Mouse (Mus musculus) embryo, embryonic 10.5 days (tissue): ENCODE results near the gene Slc24a3.

Experiments used
- DNase-seq: peaks from one replicate; pipeline ENCODE4 v3.0.0-alpha.2; 2015; ENCODE audit warnings: low spot score

Slc24a3 gene

DNA sequence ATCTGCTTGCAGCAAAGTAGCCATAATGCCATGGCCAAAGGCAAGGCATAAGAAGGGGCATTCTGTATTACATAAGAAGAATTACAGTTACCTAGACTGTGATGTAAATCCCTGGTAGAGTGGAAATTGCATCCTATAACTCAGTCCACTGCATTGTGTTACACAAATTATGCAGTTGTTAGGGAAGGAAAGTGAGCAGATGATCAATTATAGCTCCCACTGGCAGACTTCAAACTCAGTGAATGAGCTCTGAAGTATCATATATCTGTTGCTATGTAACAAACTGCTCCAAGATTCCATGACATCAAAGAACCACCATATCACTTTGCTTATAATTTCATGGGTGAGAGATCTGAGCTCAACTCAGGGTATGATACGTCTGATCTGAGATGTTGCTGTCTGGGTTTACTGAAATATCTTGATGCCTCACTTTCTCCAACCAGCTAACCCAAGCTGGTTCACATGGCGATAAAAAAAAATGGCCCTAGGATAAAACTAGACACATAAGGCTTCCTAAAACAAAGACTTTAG is 387.2 kb downstream of the Slc24a3 start:
- DNase-seq: no peak

DNA sequence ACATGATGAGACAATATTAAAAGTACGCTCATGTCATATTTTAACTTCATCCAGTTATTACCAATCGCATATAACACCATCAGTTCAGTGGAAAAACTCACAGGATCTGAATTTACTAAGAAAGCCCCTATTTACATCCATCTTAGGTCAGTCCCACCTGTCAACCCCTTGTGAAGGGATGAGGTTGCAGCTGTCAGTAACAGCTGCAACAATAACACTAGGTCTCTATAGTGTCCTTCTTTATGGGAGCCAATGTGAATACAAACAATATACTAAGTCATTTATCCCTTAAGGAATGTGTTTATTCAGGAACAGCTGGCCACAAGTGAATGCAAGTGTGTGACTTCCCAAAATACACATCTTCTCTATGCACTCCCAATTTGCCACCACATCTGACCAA is 388.2 kb downstream of the Slc24a3 start:
- no peak for DNase-seq

DNA sequence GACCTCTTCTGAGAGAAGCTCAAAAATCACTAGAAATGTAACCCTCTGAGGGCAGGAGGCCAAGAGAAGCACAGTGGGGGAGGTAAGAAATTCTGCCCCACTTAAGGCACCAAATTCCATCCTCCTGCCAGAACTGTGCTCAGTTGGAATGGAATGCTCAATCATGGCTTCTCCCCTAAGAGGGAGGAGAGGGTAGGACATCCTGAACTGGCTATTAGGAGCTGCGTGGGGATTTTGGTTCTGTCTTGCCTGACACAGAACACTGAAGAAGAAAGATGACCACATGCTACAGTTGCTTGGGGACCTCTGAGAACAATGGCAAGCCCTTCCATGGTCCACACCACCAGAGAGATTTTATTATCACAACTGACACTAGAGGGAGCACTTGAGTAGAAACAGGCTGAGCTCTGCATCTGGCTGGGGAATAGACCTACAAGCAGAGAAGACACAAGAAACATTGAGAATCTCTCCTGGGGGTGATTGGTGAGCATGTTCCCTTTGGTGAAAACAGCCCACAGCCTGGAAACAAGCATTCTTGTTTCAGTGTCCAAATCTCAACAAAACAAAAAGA is 389.9 kb downstream of the Slc24a3 start:
- peak; percentile 84 for DNase-seq

DNA sequence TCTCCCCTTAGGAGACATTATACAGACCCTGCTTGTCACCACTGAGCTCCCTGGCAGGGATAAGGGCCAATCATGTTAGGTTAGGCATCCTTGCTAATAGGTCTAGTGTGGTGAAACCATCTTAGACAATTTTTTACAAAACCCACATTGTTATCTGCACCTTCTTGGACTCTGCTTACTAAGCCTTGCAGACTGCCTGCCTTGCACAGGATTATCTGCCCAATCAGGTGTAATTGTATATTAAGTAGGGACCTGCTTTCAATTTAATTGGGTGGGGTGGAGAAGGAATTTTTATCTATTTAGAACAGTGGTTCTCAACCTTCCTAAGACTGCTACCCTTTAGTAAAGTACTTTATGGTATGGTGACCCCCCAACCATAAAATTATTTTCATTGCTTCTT is 394.9 kb downstream of the Slc24a3 start:
- no peak for DNase-seq

DNA sequence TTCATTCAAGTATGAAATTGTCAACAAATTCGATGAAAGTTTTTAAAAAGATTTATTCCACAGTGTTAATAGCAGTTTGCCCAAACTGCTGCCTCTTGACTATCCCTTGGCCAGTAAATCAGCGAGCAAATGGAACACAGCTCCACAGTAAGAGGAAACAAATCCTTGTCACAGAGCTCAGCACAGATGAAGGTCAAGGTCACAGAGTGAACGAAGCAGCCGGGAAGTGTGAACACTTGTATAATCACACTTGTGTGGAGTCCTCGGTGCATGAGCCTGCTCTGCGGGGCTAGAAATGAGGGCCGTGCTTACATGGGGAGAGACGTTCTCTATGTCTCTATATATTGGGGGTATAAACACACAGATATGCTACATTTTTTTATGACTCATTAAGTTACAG is 397.0 kb downstream of the Slc24a3 start:
- DNase-seq: no peak

DNA sequence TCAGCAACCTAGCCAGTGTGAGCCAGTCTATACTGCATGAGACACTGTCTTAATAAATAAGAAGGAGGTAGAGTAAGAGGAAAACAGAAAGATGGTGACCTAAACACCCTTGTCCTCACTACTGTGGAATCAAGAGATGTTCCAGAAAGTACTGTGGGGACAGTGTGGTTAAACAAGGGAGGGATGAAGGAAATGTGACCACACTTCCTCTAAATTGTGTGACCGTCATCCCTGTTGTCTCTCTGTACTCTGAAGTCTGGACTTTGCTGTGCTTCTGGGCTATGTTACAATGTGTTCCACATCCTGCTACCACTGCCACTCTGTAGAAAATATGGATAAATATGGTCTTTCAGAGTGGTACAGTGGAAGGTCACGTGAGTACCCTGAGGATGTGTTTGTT is 399.4 kb downstream of the Slc24a3 start:
- no peak for DNase-seq

DNA sequence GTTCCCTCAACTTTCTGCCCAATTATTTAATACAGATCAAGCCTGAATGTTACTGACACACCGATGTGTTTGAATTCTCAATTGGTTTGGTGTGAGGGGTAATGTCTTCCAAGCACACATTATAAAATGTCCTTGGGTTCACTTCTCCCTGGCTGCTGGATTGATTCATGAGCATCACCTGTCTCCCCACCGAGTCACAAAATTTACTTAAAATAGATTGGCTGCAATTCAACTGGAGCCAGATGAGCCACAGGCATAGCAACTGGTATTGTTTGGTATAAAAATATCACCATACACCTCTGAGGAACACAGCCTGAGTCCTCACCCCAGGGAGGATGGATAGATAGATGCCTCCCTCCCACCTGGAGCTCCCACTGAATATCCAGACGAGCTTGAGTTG is 404.4 kb downstream of the Slc24a3 start:
- no peak for DNase-seq

DNA sequence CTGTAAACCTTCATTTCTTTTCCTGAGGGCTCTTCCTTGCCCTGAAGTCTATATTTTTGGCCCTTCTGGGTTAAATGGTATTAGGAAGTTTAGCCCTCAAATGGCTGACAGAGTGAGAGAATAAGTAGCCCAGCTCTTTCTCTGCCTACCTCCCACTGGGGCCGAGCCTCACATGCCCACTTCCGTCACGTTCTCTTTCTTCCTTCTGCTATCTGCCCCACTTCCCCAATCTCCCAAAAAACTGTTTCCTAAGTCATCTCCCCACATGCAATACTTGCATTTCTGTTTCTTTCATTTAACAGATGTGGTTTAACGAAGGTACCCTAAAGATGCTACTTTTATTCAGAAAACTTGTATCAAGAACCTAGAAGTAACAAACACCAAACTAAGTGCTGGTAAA is 406.6 kb downstream of the Slc24a3 start:
- no peak for DNase-seq

DNA sequence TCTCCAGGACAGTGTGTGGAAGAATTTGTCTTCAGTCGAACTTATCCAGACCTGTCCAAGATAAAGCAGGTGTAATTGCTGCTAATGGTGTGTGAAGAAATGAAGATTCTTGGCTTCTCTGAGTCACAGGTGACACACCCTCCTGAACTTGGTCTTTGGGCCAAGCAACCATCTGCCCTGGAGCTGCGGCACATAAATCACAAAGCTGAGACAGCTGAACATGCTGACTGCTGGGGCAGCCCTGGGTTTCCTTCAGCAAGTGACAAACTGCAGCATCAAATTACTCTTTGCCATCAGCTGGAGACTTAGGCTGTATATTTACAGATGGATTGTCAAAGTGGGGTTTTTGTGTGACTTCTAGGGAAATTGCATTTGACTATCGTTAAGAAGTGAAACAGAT is 415.5 kb downstream of the Slc24a3 start:
- DNase-seq: peak; percentile 23

DNA sequence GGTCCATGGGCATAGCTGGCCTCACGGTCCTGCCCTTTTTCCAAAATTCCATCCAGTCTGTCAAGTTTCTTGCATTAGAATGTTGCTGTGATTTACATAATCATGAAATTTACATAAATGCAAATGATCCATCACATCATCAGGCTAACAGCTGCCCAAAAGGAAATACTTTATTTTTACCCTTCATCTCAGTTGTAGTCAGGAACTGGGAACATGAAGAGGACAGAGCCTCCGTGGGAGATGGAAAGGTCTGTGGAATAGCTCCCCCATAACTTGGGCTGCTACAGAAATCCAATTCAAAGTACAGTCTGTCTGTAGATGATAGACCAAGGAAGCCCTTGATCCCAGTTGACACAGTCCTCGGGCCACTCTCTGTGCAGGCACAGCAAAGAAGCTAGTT is 417.9 kb downstream of the Slc24a3 start:
- no peak for DNase-seq

DNA sequence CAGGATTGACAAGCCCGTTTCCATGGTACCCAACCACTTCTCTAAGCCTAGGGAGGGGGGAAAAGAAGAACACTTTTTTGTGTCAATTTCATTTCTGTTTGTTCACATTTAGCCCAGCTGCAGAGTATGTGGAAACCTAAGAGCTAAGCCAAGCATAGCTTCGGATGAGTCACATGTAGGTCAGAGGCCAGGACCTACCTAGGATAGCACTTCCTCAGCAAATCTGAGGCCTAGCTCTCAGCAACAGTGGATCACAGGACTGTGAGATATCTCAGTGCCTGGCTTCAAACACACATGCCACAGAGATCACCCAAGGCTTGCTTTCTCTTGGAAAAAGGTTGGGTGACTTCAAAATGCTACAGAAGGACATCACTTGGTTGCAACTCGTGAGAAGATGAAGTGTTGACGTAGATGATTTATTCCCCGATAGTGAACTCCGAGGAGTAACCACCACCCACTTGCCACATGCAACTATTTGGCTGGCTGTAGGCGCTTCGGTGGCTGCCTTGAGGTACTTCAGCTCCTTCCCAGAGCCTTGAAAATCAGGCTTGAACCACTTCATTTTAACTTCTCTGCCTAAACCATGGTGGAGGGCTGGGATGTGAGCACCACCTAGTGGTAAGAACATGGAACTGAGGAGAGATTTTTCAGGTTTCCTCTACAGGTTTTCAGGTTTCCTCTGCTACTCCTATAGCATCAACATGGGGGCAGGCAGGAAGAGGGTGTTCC is 420.6 kb downstream of the Slc24a3 start:
- peak; percentile 83 for DNase-seq

DNA sequence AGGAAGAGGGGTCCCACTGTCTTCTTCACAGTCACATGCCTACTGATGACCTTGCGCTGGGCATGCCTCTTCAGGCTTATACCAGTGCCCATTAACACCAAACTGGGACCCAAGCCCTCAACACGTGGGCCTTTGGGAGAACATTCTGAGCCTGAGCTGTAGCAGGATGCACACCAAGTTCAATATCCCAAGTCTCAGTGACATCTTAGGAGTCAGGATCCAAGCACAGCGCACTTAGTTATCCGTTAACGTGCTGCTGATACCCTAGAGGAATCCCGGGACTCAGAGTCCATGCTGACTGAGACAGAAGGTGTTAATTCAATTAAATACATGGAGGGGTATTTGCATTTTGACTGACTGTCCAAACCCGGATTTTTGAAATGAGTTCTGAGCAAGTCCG is 424.3 kb downstream of the Slc24a3 start:
- DNase-seq: no peak

DNA sequence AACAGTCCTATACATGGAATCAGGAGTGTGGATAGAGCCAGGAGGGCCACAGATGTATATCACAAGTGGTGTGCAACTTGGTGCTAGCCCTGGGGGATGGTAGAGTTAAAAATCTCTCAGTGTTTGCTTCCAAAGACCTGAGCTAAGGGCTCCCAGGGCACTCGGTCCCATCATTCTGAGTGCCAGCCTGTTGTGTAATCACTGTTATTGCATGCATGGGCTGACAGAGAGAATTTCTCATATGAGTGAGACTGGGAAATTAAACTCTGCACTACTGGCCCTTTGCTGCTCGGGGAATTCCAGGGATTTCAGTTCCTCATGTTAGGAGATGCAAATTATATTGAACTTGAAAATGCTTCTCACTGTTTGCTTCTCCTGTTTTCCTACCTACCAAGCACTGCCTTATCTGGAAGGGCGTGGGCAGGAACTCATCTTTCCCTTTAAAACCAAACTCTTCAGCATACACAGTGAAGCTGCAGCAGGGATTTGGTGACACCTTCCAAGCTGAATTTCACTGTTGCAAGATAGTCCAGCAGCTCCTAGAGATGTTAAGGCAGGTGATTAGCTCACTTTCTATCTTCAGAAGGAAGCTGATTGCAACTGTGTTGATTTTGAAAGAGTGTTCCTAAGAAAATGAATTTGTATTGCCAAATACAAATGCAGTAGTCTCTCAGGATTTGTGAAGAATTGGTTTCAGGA is 426.2 kb downstream of the Slc24a3 start:
- no peak for DNase-seq

DNA sequence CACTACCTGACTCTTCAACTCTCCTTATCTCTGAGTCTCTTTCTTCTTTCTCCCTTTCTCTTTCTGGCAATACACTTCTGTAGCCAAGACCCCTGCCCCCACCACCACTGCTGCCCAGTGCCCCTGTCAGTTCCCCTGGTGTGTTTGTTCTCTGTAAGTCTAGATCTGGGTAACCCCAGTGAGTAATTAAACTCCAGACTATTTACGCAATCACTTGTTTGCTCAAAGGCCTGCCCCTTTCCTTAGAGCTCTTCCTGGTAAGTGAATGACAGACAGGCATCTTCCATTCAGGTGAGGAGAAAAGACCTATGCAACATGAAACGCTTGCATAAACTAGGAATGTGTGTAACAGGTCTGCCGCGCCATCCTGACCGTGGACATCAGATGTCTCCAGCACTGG is 430.3 kb downstream of the Slc24a3 start:
- no peak for DNase-seq

DNA sequence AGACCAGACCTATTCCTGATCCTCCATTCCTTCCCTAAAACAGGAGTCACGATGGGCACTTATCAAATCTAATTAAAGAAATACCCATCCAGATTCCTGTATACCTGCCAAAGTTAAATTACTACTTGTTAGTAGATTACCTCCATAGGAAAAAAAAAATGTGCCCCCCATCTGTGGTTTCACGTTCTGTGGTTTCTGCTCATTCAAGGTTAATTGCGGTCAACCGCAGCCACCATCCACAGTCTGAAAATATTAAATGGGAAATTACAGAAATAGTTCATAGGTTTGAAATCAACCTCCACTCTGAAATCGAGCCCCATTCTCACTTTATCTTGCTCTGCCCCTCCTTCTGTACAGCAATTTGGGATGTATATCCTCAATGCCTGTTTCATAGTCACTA is 440.3 kb downstream of the Slc24a3 start:
- no peak for DNase-seq

DNA sequence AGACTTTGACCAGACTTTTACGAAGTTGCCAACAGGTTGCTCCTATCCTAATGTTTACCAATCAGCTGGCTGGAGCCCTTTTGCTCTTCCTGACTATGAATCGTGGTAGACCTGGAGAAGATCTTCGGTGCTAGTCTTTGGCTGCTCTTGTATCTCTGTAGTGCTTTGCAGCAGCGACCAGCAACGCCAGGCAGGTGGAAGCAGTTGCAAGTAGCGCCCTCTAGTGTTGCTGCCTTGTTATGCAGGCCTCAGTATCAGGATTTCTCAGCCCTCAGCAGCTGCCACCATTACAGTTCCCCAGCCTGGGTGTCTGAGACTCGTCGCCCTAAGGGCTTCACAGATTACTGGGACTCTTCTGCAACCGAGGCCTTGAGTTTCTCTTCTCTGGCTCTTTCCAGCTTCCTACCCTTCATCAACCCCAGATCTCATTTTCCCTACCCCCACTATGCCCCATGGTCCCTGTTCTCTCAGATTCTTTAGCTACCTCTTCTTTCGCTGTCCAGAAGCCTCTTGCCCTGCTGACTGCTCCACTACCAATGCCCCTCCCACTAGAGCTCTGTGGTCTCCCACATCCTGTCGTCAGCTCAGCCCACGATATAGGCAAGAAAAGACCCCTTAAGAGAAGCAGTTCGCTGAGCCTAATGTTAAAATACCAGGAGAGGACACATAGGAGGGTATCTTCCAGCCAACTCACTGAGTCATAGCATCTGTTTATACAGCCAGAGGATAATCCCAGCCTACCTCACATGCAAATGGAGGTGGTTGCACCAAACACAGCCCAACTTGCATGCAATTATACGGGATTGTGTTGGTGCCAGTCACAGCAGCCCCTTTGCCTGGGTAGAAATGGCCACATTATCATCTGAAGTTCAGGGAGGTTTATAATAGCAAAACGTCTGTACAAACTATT is 443.5 kb downstream of the Slc24a3 start:
- peak; percentile 81 for DNase-seq

DNA sequence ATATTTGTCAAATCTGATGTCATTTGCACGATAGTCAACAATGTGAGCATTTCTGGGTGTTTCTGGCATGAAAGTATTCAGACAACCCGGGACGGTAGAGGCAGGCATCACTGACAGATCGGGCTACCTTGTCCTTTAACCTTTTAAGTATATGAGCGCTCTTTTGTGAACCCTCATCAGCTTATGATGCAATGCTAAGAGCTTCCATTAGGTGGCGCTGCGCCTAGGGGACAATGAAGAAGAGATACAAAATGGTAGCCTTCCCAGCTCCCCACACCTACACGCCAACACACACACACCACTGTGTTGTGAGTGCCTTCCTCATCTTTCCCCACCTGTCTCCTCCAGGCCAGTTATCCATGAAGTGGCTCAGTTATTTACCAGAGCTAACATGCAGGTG is 445.4 kb downstream of the Slc24a3 start:
- DNase-seq: peak; percentile 28

DNA sequence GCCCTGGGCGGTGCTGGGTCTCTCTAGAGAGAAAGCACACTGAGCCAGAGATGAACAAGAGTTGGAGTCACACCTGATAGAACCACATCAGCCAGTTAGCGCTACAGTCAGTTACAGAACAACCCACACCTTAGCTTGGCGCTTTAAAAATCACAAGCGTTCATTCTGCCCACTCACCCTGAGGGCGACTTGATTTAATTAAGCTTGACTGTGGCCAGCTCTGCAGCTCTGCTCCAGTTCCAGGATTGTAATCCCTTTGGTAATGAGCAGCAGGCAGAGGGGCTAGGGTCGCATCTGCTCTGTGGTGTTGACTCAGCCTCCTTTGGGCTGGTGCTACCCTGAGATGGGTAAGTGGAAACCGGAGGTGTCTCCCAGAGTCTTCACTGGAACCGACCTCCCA is 446.2 kb downstream of the Slc24a3 start:
- DNase-seq: no peak

DNA sequence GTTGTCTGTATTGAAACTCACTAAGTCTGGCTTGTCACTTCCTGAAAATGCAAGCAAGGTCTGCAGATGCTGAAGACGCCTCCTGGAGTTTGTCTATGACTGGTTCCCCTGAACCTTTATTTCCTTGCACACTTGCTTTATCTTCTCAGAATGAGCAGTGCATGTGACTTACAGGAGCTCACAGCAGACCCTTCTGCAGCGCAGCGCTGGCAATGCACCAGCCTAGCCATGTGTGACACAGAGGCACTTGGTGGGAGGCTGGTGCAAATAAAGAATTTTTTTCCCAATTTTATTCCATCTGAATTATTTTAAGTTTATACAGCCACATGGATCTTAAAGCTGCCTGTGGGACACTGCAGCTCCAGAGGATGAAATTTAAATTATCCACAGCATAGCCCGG is 452.1 kb downstream of the Slc24a3 start:
- DNase-seq: no peak

DNA sequence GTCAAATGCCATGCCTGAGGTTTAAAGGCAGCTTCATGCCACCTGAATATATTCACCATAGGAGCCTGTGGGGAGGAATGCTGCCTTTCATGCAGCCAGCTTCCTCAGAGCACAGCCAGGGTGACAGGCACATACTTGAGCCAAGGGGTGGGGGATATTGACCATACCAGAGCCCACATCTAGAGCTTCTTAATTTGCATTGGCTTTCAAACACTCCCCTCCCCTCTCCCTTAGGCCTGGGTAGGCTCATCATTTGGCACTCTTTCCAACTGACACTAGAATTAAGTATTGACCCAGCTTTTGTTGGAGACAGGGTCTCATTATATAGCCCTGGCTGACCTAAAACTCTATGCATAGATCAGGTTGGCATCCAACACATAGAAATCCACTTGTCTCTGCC is 453.2 kb downstream of the Slc24a3 start:
- DNase-seq: peak; percentile 52

DNA sequence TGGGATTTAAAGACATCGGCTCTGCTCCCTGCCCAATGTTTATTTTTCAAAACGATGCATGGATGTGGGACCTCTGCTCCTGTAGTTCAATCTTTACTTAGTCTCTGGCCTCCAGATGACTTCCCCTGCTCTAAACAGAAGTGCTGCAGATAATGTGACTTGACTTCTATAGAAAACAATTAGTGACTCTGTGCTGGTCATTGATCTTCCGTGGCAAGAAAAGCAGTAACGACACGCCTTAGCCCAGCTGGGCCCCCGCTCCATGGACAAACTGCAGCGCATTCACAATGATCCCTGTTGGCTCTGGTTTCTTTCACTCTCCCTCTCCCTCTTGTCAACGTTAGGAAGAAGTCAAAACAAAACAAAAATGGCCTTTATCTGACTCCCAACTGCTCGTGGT is 453.6 kb downstream of the Slc24a3 start:
- DNase-seq: peak; percentile 69

DNA sequence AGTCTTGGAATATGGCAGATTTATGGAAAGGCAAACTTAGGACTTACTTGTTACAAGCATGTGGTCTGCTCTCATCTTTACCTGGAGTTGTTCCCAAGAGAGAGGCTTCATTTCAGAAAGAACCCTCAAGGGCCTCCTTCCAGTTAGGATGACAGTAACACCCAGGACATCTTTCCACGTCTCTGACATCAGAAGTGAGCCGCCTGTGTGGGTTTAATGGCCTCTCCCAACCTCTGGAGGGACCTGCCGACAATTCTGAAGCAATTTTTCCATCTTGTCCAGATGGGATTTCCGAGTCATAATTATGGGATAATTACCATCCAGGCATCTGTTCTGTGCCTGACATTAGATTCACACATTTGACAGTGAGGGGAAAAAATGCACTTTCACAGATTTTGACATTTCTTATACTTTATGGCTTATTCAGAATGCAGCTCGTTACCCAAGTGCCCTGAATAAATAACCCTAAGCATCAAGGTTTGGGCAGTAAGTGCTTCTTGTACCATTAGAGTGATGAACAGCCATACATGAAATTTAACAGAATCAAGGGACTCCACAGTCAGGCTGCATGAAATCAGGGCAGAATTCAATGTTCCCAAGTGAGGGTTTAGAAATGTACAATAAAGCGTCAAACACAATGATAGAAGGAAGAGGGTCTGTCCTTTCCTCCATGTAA is 463.7 kb downstream of the Slc24a3 start:
- no peak for DNase-seq
